Mouse (Mus musculus) hindbrain, postnatal 0 days (tissue): ENCODE results near the gene Tymp. TPM values are rescaled to one million over a fixed set of nuclear protein-coding genes. Genes with fewer than 3 reads are reported as not detected.

ENCODE experiments used
- ATAC-seq: fragments of 200-750 bp; cut with Nextera tagmentation; 2 replicates; pipeline ENCODE4 v1.8.0; 2017; ENCODE audit warnings: mild to moderate bottlenecking, moderate TSS enrichment, moderate library complexity
- DNase-seq: peaks from one replicate; pipeline ENCODE4 v3.0.0-alpha.2; 2015; ENCODE audit warnings: low spot score
- H3K27ac ChIP-seq: fragments of 300-500 bp; sonication (generic); 2 replicates; pipeline ENCODE4 v1.5.1; 2014; ENCODE audit warnings: mild to moderate bottlenecking
- H3K27me3 ChIP-seq: fragments of 300-500 bp; sonication (generic); 2 replicates; pipeline ENCODE4 v1.6.1; 2014; ENCODE audit warnings: low read length, mixed read lengths; ENCODE audit not compliant: insufficient read depth
- H3K36me3 ChIP-seq: fragments of 300-500 bp; sonication (generic); 2 replicates; pipeline ENCODE4 v1.6.1; 2014; ENCODE audit warnings: low read length, mixed read lengths; ENCODE audit not compliant: insufficient read depth
- H3K4me1 ChIP-seq: fragments of 300-500 bp; sonication (generic); 2 replicates; pipeline ENCODE4 v1.6.1; 2014; ENCODE audit warnings: antibody characterized with exemption, low read length, mixed read lengths; ENCODE audit not compliant: insufficient read depth
- H3K4me2 ChIP-seq: fragments of 300-500 bp; sonication (generic); 2 replicates; pipeline ENCODE4 v1.6.1; 2014; ENCODE audit warnings: low read depth, mild to moderate bottlenecking, low read length, moderate library complexity, mixed read lengths
- H3K4me3 ChIP-seq: fragments of 300-500 bp; sonication (generic); 2 replicates; pipeline ENCODE4 v1.5.1; 2014; ENCODE audit warnings: low read length
- H3K9ac ChIP-seq: fragments of 300-500 bp; sonication (generic); replicated peaks from 2 replicates; pipeline ENCODE4 v1.6.1; 2014; ENCODE audit warnings: mild to moderate bottlenecking, low read length, moderate library complexity, mixed read lengths
- H3K9me3 ChIP-seq: fragments of 300-500 bp; sonication (generic); 2 replicates; pipeline ENCODE4 v1.6.1; 2016; ENCODE audit warnings: low read length, mixed read lengths
- CTCF ChIP-seq: IDR thresholded peaks from 2 replicates; pipeline ENCODE4 v1.5.1; 2016; ENCODE audit warnings: antibody characterized with exemption, control low read depth, low read depth
- WGBS: fragments of 180-500 bp; shearing (Covaris S2); extraction: QIAGEN DNeasy Blood & Tissue Kit; methylation state at CpG from one replicate; pipeline ENCODE4 v1.1.7; 2014; 5-methylcytosine and 5-hydroxymethylcytosine counted together
- polyA plus RNA-seq: library from polyadenylated mRNA; unstranded; fragments of >200 nt; fragmentation: Nextera tagmentation; extraction: Ambion mirVana; gene quantifications from 2 replicates; pipeline ENCODE4 v1.2.1, GENCODE M21; 2015
- total RNA-seq: library from RNA; depleted of rRNA; stranded (reverse); fragments of >200 nt; gene quantifications from 2 replicates; pipeline ENCODE4 v1.2.3, GENCODE M21; 2014; rRNA removed

Tymp gene
- total and polyA plus RNA-seq, 2 experiments from 2014 or later = 3.6 to 8.9 TPM

DNA sequence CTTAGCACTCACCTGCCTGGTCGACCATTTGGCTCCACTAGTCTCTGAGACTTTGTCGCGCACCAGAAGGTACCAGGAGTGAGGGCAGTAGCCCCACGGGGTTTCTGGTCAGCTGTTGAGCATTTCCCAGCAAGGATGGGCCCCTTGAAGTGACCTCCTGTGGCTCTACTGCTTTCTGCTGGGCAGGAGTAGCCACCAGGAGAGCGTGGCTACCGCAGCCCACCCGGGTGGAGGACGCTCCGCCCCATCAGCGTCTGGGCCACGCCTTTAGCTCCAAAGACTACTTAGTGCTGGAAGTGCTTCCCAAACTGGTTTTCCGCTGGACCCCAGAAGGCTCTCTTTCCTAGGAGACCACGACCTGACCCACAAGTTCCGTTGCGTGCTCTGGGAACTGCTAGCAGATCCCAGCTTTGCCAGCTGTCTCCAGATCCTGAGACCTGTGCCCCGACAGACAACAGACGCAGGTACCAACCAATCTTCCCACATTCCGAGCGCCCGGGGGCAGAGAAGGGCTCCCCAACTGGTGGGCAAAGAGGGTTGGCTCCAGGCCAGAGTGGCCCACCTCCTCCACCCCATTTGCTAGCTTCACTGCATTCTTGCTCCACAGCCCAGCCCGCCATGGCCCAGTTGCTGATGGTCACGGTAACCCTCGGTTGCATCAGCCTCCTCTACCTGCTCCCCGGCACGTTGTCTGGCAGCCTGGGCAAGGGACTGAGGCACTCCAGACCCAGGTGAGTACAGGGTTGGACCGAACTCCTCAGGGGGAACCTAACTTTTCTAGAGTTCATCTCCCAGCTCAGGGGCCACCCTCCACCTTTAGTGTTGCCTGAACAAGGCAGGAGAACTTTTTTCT, 53.9 kb downstream of the Tymp start, which contains the start of gene Adm2:
Adm2 (plus strand) TSS at position 51 of the 853 bp plus-strand sequence.
- no peak for DNase-seq
- TF ChIP-seq CTCF = no peak
- 10% methylated on average over 26 of the region's 26 CpGs for WGBS
- Histone ChIP-seq H3K4me3 (no peak within 1 kb of the TSS), H3K36me3 (no peaks in the 10 kb centered on the region), H3K9me3 (no peaks in the 10 kb centered on the region), H3K9ac (no peak within 1 kb of the TSS), H3K27ac (no peak within 1 kb of the TSS), H3K4me2 (peak within 1 kb of the TSS; percentile 33), H3K27me3 (no peaks in the 10 kb centered on the region), H3K4me1 (peaks cover 6% of the 10 kb centered on the region; the same call in 1 of the 2 replicates)
- no peak for ATAC-seq

Other genes starting within 250 kb of the Tymp start
- 23.5 and 27.1 TPM in 2 replicates for gene Hdac10, start 248.3 kb downstream of the Tymp start, total RNA-seq
- 19.0 and 19.8 TPM in 2 replicates for gene Hdac10, start 248.3 kb downstream of the Tymp start, polyA plus RNA-seq
- 3.3 and 4.8 TPM in 2 replicates for gene Mapk12, start 236.3 kb downstream of the Tymp start, total RNA-seq
- gene Mapk12, start 236.3 kb downstream of the Tymp start, polyA plus RNA-seq = 2.6 and 5.1 TPM in 2 replicates
- gene Mapk11, start 227.4 kb downstream of the Tymp start, total RNA-seq = 19.7 and 30.6 TPM in 2 replicates
- 15.8 and 17.8 TPM in 2 replicates for gene Mapk11, start 227.4 kb downstream of the Tymp start, polyA plus RNA-seq
- gene Plxnb2, start 196.3 kb downstream of the Tymp start, total RNA-seq = 239 and 274 TPM in 2 replicates
- 64.1 and 64.7 TPM in 2 replicates for gene Plxnb2, start 196.3 kb downstream of the Tymp start, polyA plus RNA-seq
- gene Dennd6b, start 180.5 kb downstream of the Tymp start, total RNA-seq = 73.9 and 79.9 TPM in 2 replicates
- 60.1 and 62.2 TPM in 2 replicates for gene Dennd6b, start 180.5 kb downstream of the Tymp start, polyA plus RNA-seq
- 257 and 290 TPM in 2 replicates for gene Ppp6r2, start 165.5 kb downstream of the Tymp start, total RNA-seq
- 71.2 and 72.7 TPM in 2 replicates for gene Ppp6r2, start 165.5 kb downstream of the Tymp start, polyA plus RNA-seq
- 265 and 324 TPM in 2 replicates for gene Sbf1, start 61.7 kb downstream of the Tymp start, total RNA-seq
- 69.5 and 70.7 TPM in 2 replicates for gene Sbf1, start 61.7 kb downstream of the Tymp start, polyA plus RNA-seq
- not detected in 2 replicates for gene Adm2, start 54.3 kb downstream of the Tymp start, total RNA-seq
- gene Adm2, start 54.3 kb downstream of the Tymp start, polyA plus RNA-seq = not detected in 2 replicates
- not detected in 2 replicates for gene Miox, start 42.6 kb downstream of the Tymp start, total RNA-seq
- gene Miox, start 42.6 kb downstream of the Tymp start, polyA plus RNA-seq = not detected in 2 replicates
- gene Lmf2, start 21.4 kb downstream of the Tymp start, total RNA-seq = 24.9 and 26.2 TPM in 2 replicates
- gene Lmf2, start 21.4 kb downstream of the Tymp start, polyA plus RNA-seq = 30.2 and 34.5 TPM in 2 replicates
- 79.1 and 106 TPM in 2 replicates for gene Ncaph2, start 21.3 kb downstream of the Tymp start, total RNA-seq
- gene Ncaph2, start 21.3 kb downstream of the Tymp start, polyA plus RNA-seq = 97.1 and 99.1 TPM in 2 replicates
- 28.5 and 52.6 TPM in 2 replicates for gene Sco2, start 3.2 kb downstream of the Tymp start, total RNA-seq
- gene Sco2, start 3.2 kb downstream of the Tymp start, polyA plus RNA-seq = 22.9 and 24.3 TPM in 2 replicates
- 0.43 and 7.2 TPM in 2 replicates for gene Odf3b, start 2.2 kb upstream of the Tymp start, total RNA-seq
- gene Odf3b, start 2.2 kb upstream of the Tymp start, polyA plus RNA-seq = 5.4 and 7.0 TPM in 2 replicates
- 0.26 and 0.40 TPM in 2 replicates for gene Klhdc7b, start 7.9 kb upstream of the Tymp start, total RNA-seq
- gene Klhdc7b, start 7.9 kb upstream of the Tymp start, polyA plus RNA-seq = 0.04 TPM in 1 of 2 replicates, not detected in the other
- gene Syce3, start 33.5 kb upstream of the Tymp start, total RNA-seq = not detected in 2 replicates
- not detected in 2 replicates for gene Syce3, start 33.5 kb upstream of the Tymp start, polyA plus RNA-seq
- gene Cpt1b, start 48.8 kb upstream of the Tymp start, total RNA-seq = 3.4 and 4.7 TPM in 2 replicates
- 1.6 and 2.4 TPM in 2 replicates for gene Cpt1b, start 48.8 kb upstream of the Tymp start, polyA plus RNA-seq
- gene C730034F03Rik, start 52.5 kb upstream of the Tymp start, total RNA-seq = 0.65 and 1.3 TPM in 2 replicates
- gene C730034F03Rik, start 52.5 kb upstream of the Tymp start, polyA plus RNA-seq = 2.8 and 3.3 TPM in 2 replicates
- 1.6 and 1.8 TPM in 2 replicates for gene Gm44502, start 52.7 kb upstream of the Tymp start, total RNA-seq
- not detected in 2 replicates for gene Gm44502, start 52.7 kb upstream of the Tymp start, polyA plus RNA-seq
- gene Chkb, start 52.9 kb upstream of the Tymp start, total RNA-seq = 57.6 and 65.4 TPM in 2 replicates
- 105 and 109 TPM in 2 replicates for gene Chkb, start 52.9 kb upstream of the Tymp start, polyA plus RNA-seq
- 101 and 108 TPM in 2 replicates for gene Mapk8ip2, start 76.9 kb upstream of the Tymp start, total RNA-seq
- gene Mapk8ip2, start 76.9 kb upstream of the Tymp start, polyA plus RNA-seq = 64.7 and 67.8 TPM in 2 replicates
- gene Arsa, start 100.4 kb upstream of the Tymp start, total RNA-seq = 34.6 and 35.8 TPM in 2 replicates
- gene Arsa, start 100.4 kb upstream of the Tymp start, polyA plus RNA-seq = 28.5 and 28.9 TPM in 2 replicates
- 43.6 and 61.8 TPM in 2 replicates for gene Shank3, start 122.6 kb upstream of the Tymp start, total RNA-seq
- gene Shank3, start 122.6 kb upstream of the Tymp start, polyA plus RNA-seq = 7.1 and 8.7 TPM in 2 replicates
- 2.4 and 3.3 TPM in 2 replicates for gene Acr, start 191.3 kb upstream of the Tymp start, total RNA-seq
- 2.1 TPM in 2 replicates for gene Acr, start 191.3 kb upstream of the Tymp start, polyA plus RNA-seq
- 42.2 and 62.1 TPM in 2 replicates for gene Rabl2, start 214.9 kb upstream of the Tymp start, total RNA-seq
- gene Rabl2, start 214.9 kb upstream of the Tymp start, polyA plus RNA-seq = 59.1 and 66.6 TPM in 2 replicates